Mouse (Mus musculus): ENCODE measurements around the gene Nav2. TPM values are rescaled to one million over a fixed set of nuclear protein-coding genes. Genes with fewer than 3 reads are reported as not detected.

Gene Nav2
- polyA plus RNA-seq, 1 experiment = 28.3 TPM

- TF ChIP-seq POLR2A (IDR thresholded peaks at IDR 0.05; ENCODE audit: borderline replicate concordance, extremely low read depth, insufficient read depth, insufficient read length, poor library complexity, severe bottlenecking) (no peak), CTCF (IDR thresholded peaks at IDR 0.05; ENCODE audit: borderline replicate concordance, extremely low read depth, insufficient read depth, insufficient read length) (no peak)
- no peak for DNase-seq (ENCODE audit: low read depth)
Observed at GRCm38 (mm10) chr7:49246584-49247481, 338.3 kb downstream of the Nav2 start.

DNA sequence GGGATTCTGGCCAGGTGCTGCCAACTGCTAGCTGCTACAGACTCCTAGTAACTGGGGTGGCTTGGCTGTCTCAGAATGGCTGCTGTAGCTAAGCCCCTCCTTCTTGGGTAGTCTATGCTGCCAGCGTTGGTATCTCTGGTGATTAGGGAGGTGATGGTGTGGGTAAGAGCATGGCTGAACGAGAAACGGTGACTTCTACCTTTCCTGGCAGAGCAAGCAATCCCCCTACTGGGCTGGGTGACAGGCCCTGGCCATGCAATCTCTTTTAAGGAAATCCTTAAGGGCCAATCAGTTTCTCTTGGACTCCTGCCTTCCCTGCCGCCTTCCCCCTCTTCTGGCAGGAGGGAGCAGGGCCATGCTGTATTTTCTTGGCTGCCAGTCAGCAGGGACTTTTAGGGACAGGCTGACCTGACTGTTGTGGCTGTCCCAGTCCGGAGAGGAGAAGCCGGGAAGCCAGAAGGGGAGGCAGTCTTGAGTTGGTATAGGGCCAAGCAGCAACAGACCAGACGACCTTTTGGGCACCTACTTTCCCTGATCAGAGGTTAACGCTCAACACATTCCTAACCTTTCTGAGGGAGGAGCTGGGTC, 339.3 kb downstream of the Nav2 start:
- TF ChIP-seq POLR2A (IDR thresholded peaks at IDR 0.05; ENCODE audit: borderline replicate concordance, extremely low read depth, insufficient read depth, insufficient read length, poor library complexity, severe bottlenecking) (no peak), CTCF (IDR thresholded peaks at IDR 0.05; ENCODE audit: borderline replicate concordance, extremely low read depth, insufficient read depth, insufficient read length) (no peak)
- peak; percentile 74 for DNase-seq (ENCODE audit: low read depth)

DNA sequence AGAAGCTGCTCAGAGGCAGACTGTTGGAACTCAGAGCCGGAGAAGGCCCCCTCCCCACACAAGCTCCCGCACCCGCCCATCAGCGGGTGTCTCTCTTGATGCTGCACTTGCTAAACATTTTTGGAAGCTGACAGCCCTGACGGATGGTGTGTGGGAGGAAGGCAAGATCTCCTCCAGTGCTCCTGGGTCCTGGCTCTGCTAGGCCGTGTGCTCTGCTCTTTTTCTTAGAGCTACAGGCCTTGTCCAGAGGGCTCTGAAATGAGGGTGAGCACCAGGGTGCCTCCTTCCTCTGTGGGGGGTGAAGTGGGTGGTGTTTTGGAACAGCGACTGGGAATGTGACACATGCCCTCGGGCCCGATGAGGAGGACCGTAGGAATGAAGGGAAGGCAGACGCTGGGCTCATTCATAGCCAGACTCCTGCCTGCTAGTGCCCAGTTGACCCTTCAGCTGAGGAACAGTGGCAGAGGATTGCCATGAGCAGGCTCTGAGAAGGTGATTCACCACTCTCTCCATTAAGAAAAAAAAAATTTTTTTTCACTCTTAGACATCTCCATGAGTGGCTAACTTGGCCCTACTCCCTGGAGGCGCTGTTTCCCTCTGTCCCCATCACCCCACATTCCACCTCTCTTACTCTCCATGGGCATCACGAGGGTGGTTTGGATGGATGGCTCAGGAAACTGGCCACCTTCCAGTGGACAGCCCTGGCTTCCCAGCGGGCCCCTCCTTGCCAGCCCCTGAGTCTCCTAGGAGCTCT, 340.0 kb downstream of the Nav2 start:
- peak; percentile 41 for DNase-seq (ENCODE audit: low read depth)

GRCm38 (mm10) chr7:49249462-49249861, 340.9 kb downstream of the Nav2 start:
- TF ChIP-seq POLR2A (IDR thresholded peaks at IDR 0.05; ENCODE audit: borderline replicate concordance, extremely low read depth, insufficient read depth, insufficient read length, poor library complexity, severe bottlenecking) = no peak
- no peak for TF ChIP-seq CTCF (IDR thresholded peaks at IDR 0.05; ENCODE audit: borderline replicate concordance, extremely low read depth, insufficient read depth, insufficient read length)
- DNase-seq (ENCODE audit: low read depth) = no peak

More for the DNA sequence above, 340.0 kb downstream of the Nav2 start:
- no peak for TF ChIP-seq CTCF (IDR thresholded peaks at IDR 0.05; ENCODE audit: borderline replicate concordance, extremely low read depth, insufficient read depth, insufficient read length)

- no peak for TF ChIP-seq POLR2A (IDR thresholded peaks at IDR 0.05; ENCODE audit: borderline replicate concordance, extremely low read depth, insufficient read depth, insufficient read length, poor library complexity, severe bottlenecking)
- TF ChIP-seq CTCF (IDR thresholded peaks at IDR 0.05; ENCODE audit: borderline replicate concordance, extremely low read depth, insufficient read depth, insufficient read length) = peak; percentile 92
- peak; percentile 92 for DNase-seq (ENCODE audit: low read depth)
Observed at GRCm38 (mm10) chr7:49249996-49250395, 341.5 kb downstream of the Nav2 start.

GRCm38 (mm10) chr7:49250581-49251307, 342.2 kb downstream of the Nav2 start:
- TF ChIP-seq CTCF (IDR thresholded peaks at IDR 0.05; ENCODE audit: borderline replicate concordance, extremely low read depth, insufficient read depth, insufficient read length) = no peak
- TF ChIP-seq POLR2A (IDR thresholded peaks at IDR 0.05; ENCODE audit: borderline replicate concordance, extremely low read depth, insufficient read depth, insufficient read length, poor library complexity, severe bottlenecking) = no peak
- DNase-seq (ENCODE audit: low read depth) = no peak

DNA sequence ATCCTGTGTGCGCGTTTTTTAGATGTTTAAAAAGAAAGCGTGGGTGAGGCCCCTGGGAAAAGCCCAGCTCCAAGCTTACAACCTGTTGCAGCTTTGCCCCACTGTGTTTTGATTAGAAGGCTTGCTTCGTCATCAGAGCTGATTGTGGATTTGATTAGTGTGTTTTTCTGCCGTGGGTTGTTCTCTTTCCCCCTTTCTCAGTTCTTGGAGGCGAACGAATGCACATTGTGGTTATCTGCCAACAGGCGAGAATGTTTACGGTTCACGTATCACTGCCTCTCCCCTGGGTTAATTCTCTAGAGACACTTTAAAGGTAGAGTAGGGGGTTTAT, 342.8 kb downstream of the Nav2 start:
- no peak for TF ChIP-seq POLR2A (IDR thresholded peaks at IDR 0.05; ENCODE audit: borderline replicate concordance, extremely low read depth, insufficient read depth, insufficient read length, poor library complexity, severe bottlenecking)
- no peak for TF ChIP-seq CTCF (IDR thresholded peaks at IDR 0.05; ENCODE audit: borderline replicate concordance, extremely low read depth, insufficient read depth, insufficient read length)
- no peak for DNase-seq (ENCODE audit: low read depth)

DNA sequence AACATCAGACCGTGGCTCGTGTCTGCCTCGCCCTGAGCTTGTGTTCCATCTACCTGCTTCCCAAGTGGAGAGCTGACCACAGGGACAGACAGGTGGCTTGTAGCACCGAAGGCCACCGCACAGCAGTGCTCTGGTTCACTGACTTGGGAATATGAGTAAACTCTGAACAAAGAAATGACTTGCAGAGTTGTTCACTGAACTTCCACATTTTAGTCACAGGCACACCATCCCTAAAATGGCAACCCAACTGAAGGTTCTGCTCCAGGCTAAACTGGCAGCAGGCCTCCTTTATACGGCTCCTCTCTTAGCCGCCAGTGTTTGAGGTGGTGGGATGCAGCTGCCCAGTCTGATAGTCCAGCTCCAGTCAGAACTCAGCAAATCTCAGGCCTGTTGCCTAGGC, 343.9 kb downstream of the Nav2 start:
- TF ChIP-seq CTCF (IDR thresholded peaks at IDR 0.05; ENCODE audit: borderline replicate concordance, extremely low read depth, insufficient read depth, insufficient read length) (no peak), POLR2A (IDR thresholded peaks at IDR 0.05; ENCODE audit: borderline replicate concordance, extremely low read depth, insufficient read depth, insufficient read length, poor library complexity, severe bottlenecking) (no peak)
- DNase-seq (ENCODE audit: low read depth) = no peak

DNA sequence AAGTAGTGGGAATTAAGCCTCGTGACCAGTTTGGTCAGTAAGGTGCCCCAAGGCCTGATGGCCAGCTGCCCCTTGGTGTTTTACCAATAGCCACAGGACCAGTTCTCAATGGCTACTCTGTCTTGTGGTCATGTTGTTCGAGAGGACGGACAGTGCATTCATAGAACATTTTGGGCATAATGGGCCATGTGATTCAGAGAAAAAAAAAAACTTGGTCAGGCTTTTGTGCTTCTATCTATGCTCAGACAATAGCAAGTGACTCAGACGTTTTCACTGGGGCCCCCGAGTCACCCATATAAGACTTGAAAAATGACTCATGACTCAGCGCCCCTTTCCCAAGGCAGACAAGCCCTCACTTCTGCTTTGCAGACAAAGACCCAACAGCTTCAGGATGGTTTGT, 344.4 kb downstream of the Nav2 start:
- DNase-seq (ENCODE audit: low read depth) = no peak
- TF ChIP-seq CTCF (IDR thresholded peaks at IDR 0.05; ENCODE audit: borderline replicate concordance, extremely low read depth, insufficient read depth, insufficient read length) (no peak), POLR2A (IDR thresholded peaks at IDR 0.05; ENCODE audit: borderline replicate concordance, extremely low read depth, insufficient read depth, insufficient read length, poor library complexity, severe bottlenecking) (no peak)

DNA sequence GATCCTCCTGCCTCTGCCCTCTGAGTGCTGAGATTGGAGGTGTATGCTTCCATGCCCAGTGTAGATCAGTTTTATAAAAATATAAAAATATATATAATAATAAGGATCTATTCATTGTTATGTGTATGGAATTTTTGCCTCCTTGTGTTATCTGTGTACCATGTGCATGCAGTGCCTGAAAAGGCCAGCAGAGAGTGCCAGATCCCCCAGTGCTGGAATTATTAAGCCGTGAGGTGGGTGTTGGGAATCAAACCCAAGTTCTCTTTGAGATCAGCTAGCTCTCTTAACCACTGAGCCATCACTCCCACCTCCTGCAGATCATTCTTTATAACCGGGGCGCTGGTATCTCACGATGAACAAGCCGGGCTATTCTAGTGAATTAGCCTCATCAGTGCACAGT, 346.5 kb downstream of the Nav2 start:
- DNase-seq (ENCODE audit: low read depth) = no peak
- TF ChIP-seq POLR2A (IDR thresholded peaks at IDR 0.05; ENCODE audit: borderline replicate concordance, extremely low read depth, insufficient read depth, insufficient read length, poor library complexity, severe bottlenecking) (no peak), CTCF (IDR thresholded peaks at IDR 0.05; ENCODE audit: borderline replicate concordance, extremely low read depth, insufficient read depth, insufficient read length) (peak; percentile 39; the same call in 1 of the 2 replicates)
